Mouse (Mus musculus) bone marrow macrophage, adult 2 months (primary cell): ENCODE data around the gene Actr1a. TPM values are rescaled to one million over a fixed set of nuclear protein-coding genes. Genes with fewer than 3 reads are reported as not detected.

Experiments used
- H3K27ac ChIP-seq: 2 replicates; pipeline ENCODE4 v1.5.1; 2012; ENCODE audit warnings: low read depth, low read length; ENCODE audit not compliant: insufficient read depth
- H3K4me1 ChIP-seq: 2 replicates; pipeline ENCODE4 v1.6.1; 2012; ENCODE audit warnings: low read length; ENCODE audit not compliant: control insufficient read depth, insufficient read depth
- H3K4me3 ChIP-seq: 2 replicates; pipeline ENCODE4 v1.5.1; 2012; ENCODE audit warnings: mild to moderate bottlenecking, low read length, moderate library complexity; ENCODE audit not compliant: insufficient read depth
- CTCF ChIP-seq: IDR thresholded peaks from 2 replicates; pipeline ENCODE4 v1.5.1; 2012; ENCODE audit warnings: low read depth, mild to moderate bottlenecking, low read length, moderate library complexity
- POLR2A ChIP-seq: IDR thresholded peaks from 2 replicates; pipeline ENCODE4 v1.6.1; 2012; ENCODE audit warnings: mild to moderate bottlenecking, low read depth, low read length, borderline replicate concordance
- polyA plus RNA-seq: library from polyadenylated mRNA; stranded (reverse); fragments of >200 nt; gene quantifications from 2 replicates; pipeline ENCODE4 v1.2.4, GENCODE M21; 2012; ENCODE audit not compliant: missing spikeins, insufficient read depth, insufficient read length

Gene Actr1a
- 79.0 and 92.5 TPM in 2 replicates for polyA plus RNA-seq

DNA sequence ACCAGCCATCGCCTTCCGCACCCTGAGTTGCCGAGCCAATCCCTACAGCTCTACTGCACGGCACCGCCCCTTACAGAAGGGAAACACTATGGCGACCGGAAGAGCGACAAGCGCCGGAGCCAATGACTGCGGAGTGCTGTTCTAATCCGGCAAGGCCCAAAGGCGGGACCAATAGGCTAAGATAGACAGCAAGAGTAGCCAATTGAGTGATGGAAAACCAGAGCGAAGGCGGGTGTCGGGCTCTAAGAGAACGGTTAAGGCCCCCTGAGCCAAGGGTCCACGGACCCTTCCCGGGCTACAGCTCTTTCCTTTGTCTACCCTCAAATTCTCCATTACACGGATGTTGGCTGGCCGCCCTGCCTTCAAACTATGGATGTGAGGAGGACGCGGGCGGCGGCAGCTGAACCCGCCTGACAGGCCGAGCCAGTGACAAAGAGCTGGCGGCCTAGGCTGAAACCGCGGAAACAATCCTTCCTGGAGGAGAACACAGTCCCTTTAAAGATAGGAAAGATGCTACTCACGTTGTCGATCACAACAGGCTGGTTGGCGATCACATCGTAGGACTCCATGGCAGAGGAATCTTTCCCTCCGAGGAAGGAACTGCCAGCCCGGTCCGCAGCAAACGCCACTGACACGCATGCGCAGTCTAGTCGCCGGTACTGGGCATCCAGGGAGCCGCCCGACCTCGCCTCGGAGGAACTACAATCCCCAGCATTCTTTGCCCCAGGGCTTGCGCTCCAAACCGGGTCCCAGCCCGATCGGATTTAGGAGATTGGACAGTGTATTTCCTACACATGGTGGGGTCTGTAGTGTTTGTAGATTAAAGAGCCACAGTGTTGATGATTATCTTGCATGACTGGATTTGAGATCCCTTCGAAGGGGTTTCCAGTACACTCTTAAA, at the start of gene Actr1a:
Gene Actr1a (minus strand): TSS at position 640 of the 901 bp plus-strand sequence.
- peaks cover 21% of the 10 kb centered on the region for H3K4me1 ChIP-seq
- H3K4me3 ChIP-seq: peak within 1 kb of the TSS; percentile 87
- no peak for TF ChIP-seq POLR2A
- TF ChIP-seq CTCF: no peak
- peak within 1 kb of the TSS; percentile 30 for H3K27ac ChIP-seq

DNA sequence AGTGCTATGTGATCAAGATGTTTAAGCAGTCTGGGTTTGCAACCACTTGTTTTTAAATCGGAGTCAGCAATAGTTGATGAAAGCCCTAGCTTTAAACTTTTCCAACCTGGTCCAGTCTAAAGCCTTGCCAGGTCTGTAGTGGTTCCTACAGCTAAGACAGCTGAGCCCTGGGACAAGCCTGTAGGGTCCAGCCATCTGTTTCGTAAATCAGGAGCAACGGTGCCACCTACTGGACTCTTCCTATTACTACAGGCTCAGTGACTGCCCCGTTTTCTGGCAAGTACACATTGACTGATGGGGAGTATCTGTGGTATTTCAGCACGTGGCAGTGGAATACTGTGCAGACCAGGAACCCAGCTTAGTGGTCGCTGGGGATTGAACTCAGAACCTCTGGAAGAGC, 48.7 kb upstream of the Actr1a start:
- no peak overlapping the region for H3K4me3 ChIP-seq
- peaks cover 7% of the 10 kb centered on the region; the same call in 1 of the 2 replicates for H3K4me1 ChIP-seq
- TF ChIP-seq POLR2A (no peak), CTCF (peak; percentile 57)
- H3K27ac ChIP-seq: no peak overlapping the region

DNA sequence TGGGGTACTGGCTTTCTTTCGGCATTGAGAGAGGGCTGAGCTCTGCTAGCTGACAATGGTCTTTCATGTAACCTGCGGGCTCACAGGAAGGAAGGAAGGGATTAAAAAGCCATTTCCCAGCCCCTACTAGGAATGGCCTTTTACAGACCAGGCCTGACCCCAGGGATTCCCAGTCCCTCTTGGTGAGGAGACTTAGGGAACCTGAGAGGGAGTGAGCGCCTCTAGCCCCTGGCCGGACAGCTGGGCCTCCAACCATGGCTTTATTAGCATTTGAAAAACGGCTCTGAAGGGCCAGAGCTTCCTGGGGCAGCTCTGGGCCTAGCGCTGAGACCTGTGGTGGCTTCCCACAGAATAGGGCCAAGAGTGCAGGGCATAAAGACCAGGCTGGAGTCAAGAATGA, 48.0 kb upstream of the Actr1a start:
- no peak overlapping the region for H3K4me3 ChIP-seq
- H3K4me1 ChIP-seq: peaks cover 7% of the 10 kb centered on the region; the same call in 1 of the 2 replicates
- no peak overlapping the region for H3K27ac ChIP-seq
- TF ChIP-seq CTCF (no peak), POLR2A (no peak)

DNA sequence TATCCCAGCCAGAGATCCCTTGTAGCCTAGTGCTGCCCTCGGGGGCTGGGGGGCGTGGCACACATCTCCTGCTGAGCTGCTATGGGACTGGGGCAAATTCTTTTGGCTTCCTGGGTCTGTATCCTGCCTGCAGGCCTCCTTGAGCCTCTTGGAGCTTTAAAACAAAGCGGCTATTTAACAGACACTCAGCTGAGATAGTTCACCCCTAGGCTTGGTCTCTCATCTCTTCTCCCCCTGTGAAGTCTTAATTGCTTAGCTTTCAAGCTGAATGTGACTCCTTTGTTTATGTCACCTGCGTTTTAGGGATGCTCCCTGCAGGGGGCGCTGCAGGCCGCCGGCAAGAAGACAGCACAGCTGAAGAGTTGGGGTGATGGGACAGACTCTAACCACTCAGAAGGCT, 39.9 kb upstream of the Actr1a start:
- Histone ChIP-seq H3K4me3 (no peak overlapping the region), H3K27ac (no peak overlapping the region), H3K4me1 (no peaks in the 10 kb centered on the region)
- TF ChIP-seq CTCF (peak; percentile 40), POLR2A (no peak)

DNA sequence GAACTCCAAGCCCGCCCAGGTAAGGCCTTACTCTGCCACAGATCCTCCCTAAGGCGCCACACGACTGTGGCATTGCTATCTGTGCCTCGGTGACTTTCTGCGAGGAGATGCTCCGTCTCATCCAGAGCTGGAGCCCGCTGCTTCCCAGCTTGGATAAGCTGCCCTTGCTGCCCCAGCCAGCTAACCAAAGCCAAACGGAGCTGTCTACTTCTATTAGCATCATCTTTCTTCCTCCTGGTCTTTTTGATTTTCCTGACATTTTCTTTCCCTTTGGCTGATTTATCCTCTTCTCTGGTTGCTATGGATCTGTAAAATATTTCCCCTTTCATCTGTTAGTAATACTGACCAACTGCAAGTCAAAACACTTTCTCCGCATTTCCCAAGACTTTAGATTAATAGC, 39.0 kb upstream of the Actr1a start:
- TF ChIP-seq CTCF: no peak
- TF ChIP-seq POLR2A: no peak
- H3K4me3 ChIP-seq: no peak overlapping the region
- peaks cover 5% of the 10 kb centered on the region for H3K4me1 ChIP-seq
- no peak overlapping the region for H3K27ac ChIP-seq

DNA sequence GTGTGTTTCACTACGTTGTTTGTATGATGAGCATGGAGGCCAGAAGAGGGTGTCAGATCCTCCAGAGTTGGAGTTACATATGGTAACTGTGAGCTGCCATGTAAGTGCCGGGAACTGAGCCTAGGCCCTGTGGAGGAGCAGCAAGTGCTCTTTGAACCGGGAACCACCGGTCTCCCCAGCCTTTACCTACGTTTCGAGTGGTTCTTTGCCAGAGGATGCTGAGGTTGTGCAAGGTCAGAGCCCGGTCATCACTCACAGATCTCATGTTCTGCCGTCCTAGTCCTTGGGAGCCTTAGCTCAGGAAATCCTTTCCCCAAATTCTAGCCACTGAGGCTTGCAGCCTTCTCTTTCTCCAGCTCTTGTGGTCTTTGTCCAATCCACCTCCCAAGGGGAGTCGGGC, 38.6 kb upstream of the Actr1a start:
- H3K4me3 ChIP-seq: no peak overlapping the region
- no peak overlapping the region for H3K27ac ChIP-seq
- peaks cover 5% of the 10 kb centered on the region for H3K4me1 ChIP-seq
- TF ChIP-seq CTCF (no peak), POLR2A (no peak)

DNA sequence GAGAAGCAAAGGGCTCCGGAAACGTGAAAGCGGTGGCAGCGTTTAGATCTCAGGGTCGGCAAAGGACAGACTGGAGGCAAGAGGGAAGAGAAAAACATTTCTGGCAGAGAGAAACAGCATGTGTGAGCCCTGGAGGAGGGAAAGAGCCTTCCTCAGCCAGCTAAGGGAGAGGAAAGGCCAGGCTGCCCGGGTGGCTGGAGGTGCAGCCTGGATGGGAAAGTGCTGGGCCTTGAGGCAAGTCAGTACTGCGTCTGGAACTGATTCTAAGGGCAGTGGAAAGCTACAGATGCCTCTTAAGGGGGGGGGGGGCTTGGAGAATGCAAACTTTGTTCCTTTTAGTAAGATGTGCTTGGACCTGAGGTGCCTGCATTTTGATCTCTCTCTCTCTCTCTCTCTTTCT, 38.2 kb upstream of the Actr1a start:
- TF ChIP-seq POLR2A: no peak
- TF ChIP-seq CTCF: no peak
- Histone ChIP-seq H3K4me3 (no peak overlapping the region), H3K4me1 (peaks cover 5% of the 10 kb centered on the region), H3K27ac (no peak overlapping the region)

DNA sequence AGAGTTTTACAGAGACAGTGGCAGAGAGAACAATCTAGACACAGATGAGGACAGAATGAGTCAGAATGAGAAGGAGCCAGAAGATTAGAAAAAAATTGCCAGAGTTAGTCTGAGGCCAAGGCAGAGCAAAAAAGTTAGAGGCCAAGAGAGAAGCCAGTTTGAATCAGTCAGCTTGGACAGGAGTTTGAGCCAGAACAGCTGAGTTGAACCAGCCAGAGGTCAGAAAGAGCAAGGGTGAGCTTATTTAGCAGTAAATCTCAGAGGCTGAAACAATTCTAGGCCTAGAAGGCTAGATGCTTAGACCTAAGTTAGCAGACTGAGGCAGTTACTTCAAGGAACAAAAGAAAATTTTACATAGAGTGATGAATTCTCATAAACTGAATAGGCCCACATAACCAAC, 33.7 kb upstream of the Actr1a start:
- Histone ChIP-seq H3K27ac (no peak overlapping the region), H3K4me3 (no peak overlapping the region), H3K4me1 (peaks cover 5% of the 10 kb centered on the region)
- TF ChIP-seq POLR2A (no peak), CTCF (no peak)

DNA sequence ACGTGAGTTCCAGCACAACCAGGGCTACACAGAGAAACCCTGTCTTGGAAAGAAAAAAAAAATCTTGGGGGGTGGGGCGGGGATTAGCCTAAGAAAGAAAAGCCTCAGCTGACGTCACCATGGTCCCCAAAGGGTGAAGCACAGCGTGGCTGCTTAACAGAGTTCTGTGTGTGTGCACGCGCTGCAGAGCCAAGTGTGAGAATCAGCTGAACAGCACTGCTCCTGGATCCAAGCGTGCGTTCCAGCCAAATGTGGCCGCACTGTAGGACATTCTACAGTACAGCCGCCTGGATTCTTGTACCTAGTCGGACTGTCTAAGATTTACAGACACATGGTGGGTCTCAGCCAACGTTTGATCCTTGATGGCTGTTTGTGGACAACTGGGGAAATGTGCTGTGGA, 30.9 kb upstream of the Actr1a start:
- no peak for TF ChIP-seq POLR2A
- no peak for TF ChIP-seq CTCF
- Histone ChIP-seq H3K4me3 (no peak overlapping the region), H3K27ac (no peak overlapping the region), H3K4me1 (peaks cover 8% of the 10 kb centered on the region)

DNA sequence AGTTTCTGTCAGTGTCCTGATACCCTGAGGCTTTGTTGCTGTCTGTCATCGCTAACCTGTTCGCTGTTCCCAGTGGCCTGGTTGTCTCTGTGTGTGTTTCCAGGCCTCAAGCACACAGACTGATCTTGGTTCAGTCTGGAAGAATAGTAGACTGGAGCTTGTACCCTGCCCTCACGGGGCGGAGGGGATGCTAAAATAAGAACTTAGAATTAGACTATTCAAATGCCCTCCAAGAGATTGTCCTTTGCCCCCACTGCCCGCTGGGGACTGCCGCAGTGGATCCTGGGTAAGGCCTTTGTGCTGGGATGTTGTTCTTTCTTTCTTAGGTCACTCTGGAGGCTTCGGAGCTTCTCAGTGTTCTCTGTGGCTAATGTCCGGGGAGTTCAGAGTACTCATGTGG, 29.7 kb upstream of the Actr1a start:
- peaks cover 8% of the 10 kb centered on the region for H3K4me1 ChIP-seq
- TF ChIP-seq CTCF: no peak
- TF ChIP-seq POLR2A: no peak
- H3K27ac ChIP-seq: no peak overlapping the region
- no peak overlapping the region for H3K4me3 ChIP-seq
